Mouse (Mus musculus) frontal cortex, postnatal 14 days (tissue): ENCODE measurements around the gene Ezh2.

Experiments used
- DNase-seq, 2 experiments: peaks; one replicate each; pipeline ENCODE4 v3.0.0; 2022; ENCODE audit warnings: low spot score in 2 of 2

Ezh2 gene

DNA sequence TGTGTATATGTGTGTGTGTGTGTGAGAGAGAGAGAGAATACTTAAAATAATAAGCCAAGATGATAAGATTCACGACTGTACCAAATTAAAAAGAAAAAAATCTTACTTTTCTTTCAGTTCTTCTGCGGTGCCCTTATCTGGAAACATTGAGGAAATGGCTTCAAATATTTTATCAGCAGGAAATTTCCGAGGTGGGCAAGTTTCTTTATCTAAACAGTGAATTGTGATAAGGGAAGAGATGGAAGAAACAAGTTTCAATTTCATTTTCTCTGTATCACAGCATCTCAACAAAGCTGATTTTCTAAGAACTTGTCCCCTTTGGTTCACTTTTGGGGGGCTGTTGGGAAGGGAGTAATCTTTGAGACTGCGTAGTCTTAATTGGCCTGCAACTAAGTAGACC, 42.9 kb downstream of the Ezh2 start:
- DNase-seq: no peak

DNA sequence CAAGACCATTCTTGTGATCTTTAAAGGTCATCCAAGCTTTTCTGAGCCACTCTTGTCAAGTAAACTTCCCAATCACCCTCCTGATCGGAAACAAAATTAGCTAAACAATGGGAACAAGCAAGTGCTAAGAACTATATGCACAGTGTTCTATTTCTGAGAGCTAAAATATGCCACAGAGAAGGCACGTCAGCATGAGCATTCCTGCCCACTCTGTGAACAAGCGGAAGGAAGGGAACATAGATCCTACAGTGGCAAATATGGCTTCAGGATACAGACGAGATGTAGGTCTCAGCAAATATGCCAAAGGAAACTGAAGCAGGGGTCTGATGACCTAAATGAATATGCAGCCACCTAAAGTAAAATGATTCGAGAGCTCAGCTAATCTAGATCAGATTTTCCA, 59.8 kb downstream of the Ezh2 start:
- DNase-seq: no peak

DNA sequence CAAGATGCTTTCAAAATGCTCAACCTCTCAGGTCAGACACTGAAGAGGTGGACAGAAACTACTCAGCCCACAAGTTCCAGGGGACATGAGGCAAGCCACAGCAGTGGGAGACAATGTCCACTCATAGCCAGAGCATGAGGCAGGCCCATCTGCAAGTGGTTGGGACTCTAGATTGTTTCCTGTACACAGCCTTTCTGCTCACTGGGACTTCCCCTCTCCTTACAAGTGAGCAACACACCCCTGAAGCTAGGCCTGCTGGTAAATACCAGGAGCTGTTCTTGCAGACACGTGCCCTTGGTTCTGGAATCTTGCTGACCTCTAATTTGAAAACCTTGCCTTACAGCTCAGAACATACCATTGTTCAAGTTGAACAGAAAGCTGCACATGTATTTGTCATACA, 62.6 kb downstream of the Ezh2 start:
- DNase-seq: no peak

DNA sequence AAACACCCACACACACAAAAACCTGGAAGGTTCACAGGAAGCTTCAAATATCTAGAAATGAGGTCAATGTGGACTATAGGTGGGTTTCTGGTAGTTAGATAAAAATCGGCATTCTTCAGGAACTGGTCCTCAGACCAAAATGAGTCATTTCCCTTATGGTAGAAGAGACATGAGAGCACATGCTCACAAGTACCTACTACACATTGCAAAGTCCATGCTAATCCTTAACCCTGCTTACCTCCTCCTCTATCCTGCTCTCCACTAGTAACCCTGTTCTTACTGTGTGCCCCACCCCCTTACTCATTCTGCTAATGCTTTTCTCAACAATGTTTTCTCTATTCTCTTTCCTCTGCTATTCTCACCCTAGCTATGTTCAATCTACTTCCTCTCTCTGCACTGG, 67.5 kb downstream of the Ezh2 start:
- no peak for DNase-seq

DNA sequence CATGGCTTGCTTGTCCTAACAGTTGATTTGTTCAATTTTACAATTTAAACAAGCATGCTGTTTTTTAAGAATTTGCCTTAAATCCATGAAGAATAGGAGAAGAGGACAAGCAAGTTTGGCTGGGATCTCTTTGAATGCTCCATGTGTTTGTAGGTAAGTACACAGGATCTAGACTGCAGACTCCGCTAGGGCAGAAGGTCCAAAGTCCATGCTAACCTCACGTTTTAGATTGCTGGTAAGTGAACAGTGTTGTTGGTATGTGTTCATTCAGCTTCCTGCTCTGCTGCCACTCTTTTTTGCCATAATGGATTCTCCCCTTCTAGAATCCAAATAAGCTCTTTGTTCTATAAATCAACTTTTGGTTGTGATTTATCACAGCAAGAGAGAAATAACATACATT, 68.0 kb downstream of the Ezh2 start:
- DNase-seq: no peak

DNA sequence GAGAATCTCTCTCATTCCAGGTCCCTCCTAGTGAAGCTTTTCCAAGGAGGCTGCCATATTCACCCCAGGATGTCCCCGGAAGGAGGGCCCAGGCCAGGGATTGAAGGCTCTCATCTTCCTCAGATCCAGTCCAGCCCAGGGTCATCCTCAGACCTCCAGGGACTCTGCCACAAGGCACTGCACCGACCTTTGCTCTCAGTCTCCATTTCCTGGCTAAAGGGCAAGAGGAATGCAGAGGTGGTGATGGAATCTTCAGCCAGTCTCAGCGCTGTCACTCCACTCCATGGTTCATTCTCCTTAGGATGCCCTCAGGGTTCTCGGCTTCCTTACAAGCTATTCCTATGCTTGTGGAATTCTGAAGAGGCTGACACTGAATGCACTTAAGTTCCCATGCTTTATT, 68.7 kb downstream of the Ezh2 start:
- DNase-seq: no peak

DNA sequence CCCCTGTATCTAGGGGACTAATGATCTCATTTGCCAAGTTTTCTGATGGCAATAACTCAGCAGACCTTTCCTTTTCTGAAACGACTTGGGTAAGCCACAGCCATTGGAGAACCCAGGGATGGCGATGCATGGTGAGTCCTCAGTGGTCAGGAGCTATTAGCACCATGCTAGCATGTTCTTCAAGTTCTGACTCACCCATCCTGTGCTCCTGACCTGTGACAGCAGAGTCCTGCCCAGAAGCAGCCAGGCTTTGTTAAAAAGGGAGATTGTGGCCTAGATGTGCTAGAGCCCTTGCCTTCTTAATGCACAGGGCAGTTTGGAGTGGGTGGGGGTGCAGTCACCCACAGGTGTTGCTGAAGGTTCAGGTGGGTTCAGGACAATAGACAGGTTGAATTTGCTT, 70.1 kb downstream of the Ezh2 start:
- DNase-seq: no peak

DNA sequence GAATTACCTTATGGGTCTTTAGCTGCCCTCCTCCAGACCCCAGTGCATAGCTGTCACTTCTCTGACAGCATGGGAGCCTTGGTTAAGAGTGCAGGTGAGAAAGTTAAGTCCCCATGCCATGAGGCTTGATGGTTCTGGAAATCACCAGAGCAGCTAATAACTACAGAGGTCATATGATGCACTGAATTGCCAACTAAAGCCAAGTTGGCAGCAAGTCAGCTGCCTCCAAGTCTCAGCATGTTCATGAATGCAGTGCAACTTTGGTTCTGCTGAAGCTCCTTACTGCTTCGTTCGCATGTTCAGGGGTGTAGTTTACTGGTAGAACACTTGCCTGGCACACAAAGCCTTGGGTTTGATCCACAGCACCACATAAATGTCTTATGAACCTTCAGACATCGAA, 72.7 kb downstream of the Ezh2 start:
- no peak for DNase-seq

DNA sequence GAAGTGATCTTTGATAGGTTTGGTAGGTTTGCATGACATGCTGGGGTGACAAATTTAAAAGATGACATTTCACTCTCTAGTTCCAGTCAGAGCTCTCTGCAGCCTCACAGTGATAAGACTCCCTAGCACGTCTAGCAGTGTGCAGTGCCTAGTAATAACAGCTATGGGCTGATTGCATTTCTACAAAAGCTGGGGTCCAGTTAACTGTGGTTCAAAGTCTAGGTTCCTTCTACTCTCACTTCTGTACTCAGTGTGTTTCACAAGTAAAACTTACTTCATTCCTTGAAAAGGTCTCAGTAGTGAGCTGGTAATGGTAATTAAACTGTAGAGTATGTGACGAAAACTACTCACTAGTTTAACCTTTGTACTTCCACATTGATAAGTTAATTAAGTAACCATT, 75.1 kb downstream of the Ezh2 start:
- DNase-seq: no peak

DNA sequence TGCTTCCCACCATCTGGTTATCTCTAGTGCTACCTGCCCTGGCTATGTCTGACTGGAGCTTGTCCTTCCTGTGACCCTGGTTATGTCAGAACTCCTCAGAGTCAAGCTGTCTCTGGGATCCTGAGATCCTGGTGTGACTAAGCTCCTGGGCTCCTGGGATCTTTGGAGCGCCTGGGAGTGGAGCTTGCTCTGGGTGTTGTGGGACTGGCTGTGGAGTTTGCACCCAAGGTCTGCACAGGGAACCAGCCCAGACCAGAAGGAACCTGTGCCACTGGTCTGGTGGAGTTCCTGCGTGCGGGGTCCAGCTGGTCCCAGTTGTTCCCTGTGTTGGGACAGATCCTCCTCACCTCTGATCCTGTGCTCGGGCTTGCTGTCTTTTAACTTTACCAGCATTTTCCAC, 100.6 kb downstream of the Ezh2 start:
- no peak for DNase-seq

DNA sequence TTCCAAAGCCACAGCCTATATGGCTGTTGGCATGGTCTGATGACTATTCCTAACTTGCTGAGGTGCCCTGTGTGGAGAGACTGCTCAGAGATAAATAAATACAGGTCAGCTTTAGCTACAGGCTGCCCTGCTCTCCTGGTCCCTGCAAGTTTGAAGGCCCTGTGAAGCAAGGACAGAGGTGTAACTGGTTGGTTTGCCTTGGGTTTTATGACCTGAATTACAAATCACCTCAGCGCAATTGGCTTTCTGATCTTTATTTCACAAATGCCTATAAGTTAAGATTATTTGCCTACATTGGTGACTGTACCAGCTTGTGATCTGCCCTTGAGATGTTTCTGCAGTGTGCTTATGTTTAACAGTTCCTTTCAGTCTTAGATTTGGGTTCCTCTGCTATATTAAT, 113.1 kb downstream of the Ezh2 start:
- no peak for DNase-seq
